Mouse (Mus musculus) forebrain, embryonic 14.5 days (tissue): Measurements from ENCODE around the gene Calm2. TPM values are rescaled to one million over a fixed set of nuclear protein-coding genes. Genes with fewer than 3 reads are reported as not detected.
A peak's percentile ranks its signal among the peaks of the same experiment; 100 is the strongest.

ENCODE experiments used
- ATAC-seq: fragments of 200-750 bp; cut with Nextera tagmentation; 2 replicates; pipeline ENCODE4 v1.8.0; 2017; ENCODE audit warnings: mild to moderate bottlenecking, moderate library complexity
- DNase-seq: peaks from one replicate; pipeline ENCODE4 v3.0.0-alpha.2; 2015; ENCODE audit warnings: low spot score
- H3K27ac ChIP-seq: fragments of 300-500 bp; sonication (generic); 2 replicates; pipeline ENCODE4 v1.5.1; 2014; ENCODE audit warnings: low read depth, mild to moderate bottlenecking, control low read depth, low read length, moderate library complexity
- H3K27me3 ChIP-seq: fragments of 300-500 bp; sonication (generic); replicated peaks from 2 replicates; pipeline ENCODE4 v1.6.1; 2014; ENCODE audit warnings: low read length, control low read depth, mixed read lengths; ENCODE audit not compliant: control insufficient read depth, insufficient read depth
- H3K36me3 ChIP-seq: fragments of 300-500 bp; sonication (generic); 2 replicates; pipeline ENCODE4 v1.6.1; 2014; ENCODE audit warnings: low read length, control low read depth; ENCODE audit not compliant: control insufficient read depth, insufficient read depth
- H3K4me1 ChIP-seq: fragments of 300-500 bp; sonication (generic); 2 replicates; pipeline ENCODE4 v1.6.1; 2014; ENCODE audit warnings: antibody characterized with exemption, low read length, control low read depth; ENCODE audit not compliant: control insufficient read depth, insufficient read depth
- H3K4me2 ChIP-seq: fragments of 300-500 bp; sonication (generic); 2 replicates; pipeline ENCODE4 v1.6.1; 2014; ENCODE audit warnings: mild to moderate bottlenecking, control low read depth, low read length
- H3K4me3 ChIP-seq: fragments of 300-500 bp; sonication (generic); 2 replicates; pipeline ENCODE4 v1.5.1; 2014; ENCODE audit warnings: low read depth, low read length, control low read depth
- H3K9ac ChIP-seq: fragments of 300-500 bp; sonication (generic); 2 replicates; pipeline ENCODE4 v1.6.1; 2014; ENCODE audit warnings: mild to moderate bottlenecking, low read length, control low read depth, moderate library complexity
- H3K9me3 ChIP-seq: fragments of 300-500 bp; sonication (generic); replicated peaks from 2 replicates; pipeline ENCODE4 v1.6.1; 2016; ENCODE audit warnings: low read length, control low read depth, mixed read lengths; ENCODE audit not compliant: control insufficient read depth
- WGBS: fragments of 180-500 bp; shearing (Covaris S2); extraction: QIAGEN DNeasy Blood & Tissue Kit; methylation state at CpG from one replicate; pipeline ENCODE4 v1.1.7; 2014; 5-methylcytosine and 5-hydroxymethylcytosine counted together
- polyA plus RNA-seq: library from polyadenylated mRNA; unstranded; fragments of >200 nt; fragmentation: Nextera tagmentation; extraction: Ambion mirVana; gene quantifications from 2 replicates; pipeline ENCODE4 v1.2.1, GENCODE M21; 2014

Calm2 gene
- polyA plus RNA-seq, 1 experiment from 2014 or later, result 2,068 TPM

- H3K4me2 ChIP-seq, result no peak overlapping the region
- no peak overlapping the region for H3K9ac ChIP-seq
- H3K4me1 ChIP-seq, result peaks cover 18% of the 10 kb centered on the region
- DNase-seq (no peak), ATAC-seq (no peak)
- no peaks in the 10 kb centered on the region for H3K9me3 ChIP-seq
- 72% methylated on average over 8 of the region's 8 CpGs for WGBS
- no peak overlapping the region for H3K27ac ChIP-seq
- no peaks in the 10 kb centered on the region for H3K27me3 ChIP-seq
- no peak overlapping the region for H3K4me3 ChIP-seq
- H3K36me3 ChIP-seq, result no peaks in the 10 kb centered on the region
Observed at GRCm38 (mm10) chr17:87475356-87475755, 28.6 kb upstream of the Calm2 start.

DNA sequence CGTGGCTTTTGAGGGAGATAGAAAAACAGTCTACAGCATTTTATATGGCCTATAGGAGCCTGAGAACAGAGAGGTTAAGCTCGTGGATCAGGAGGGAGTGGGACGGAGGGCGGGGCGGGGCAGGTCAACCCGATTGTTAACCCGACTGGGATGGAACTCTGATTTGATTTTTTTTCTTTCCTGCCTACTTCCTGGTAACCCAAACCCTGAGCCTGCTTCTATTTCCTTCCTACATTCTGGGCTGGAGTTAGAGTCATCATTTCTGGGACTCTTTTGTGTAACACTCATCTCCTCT lies 27.7 kb upstream of the Calm2 start:
- H3K4me3 ChIP-seq, result peak overlapping the region; percentile 25
- no peak for ATAC-seq
- H3K9ac ChIP-seq, result peak overlapping the region; percentile 52; the same call in 1 of the 2 replicates
- H3K27ac ChIP-seq, result no peak overlapping the region
- no peaks in the 10 kb centered on the region for H3K36me3 ChIP-seq
- H3K4me1 ChIP-seq, result peaks cover 18% of the 10 kb centered on the region
- 1% methylated on average over 7 of the region's 7 CpGs for WGBS
- no peaks in the 10 kb centered on the region for H3K27me3 ChIP-seq
- H3K4me2 ChIP-seq, result peak overlapping the region; percentile 66
- DNase-seq, result no peak
- H3K9me3 ChIP-seq, result no peaks in the 10 kb centered on the region

- no peaks in the 10 kb centered on the region for H3K9me3 ChIP-seq
- H3K4me3 ChIP-seq, result peak overlapping the region; percentile 25
- under 1% methylated on average over 23 of the region's 23 CpGs for WGBS
- H3K27me3 ChIP-seq, result no peaks in the 10 kb centered on the region
- no peaks in the 10 kb centered on the region for H3K36me3 ChIP-seq
- peak; percentile 73 for ATAC-seq
- H3K9ac ChIP-seq, result peak overlapping the region; percentile 52
- DNase-seq, result peak; percentile 63
- peak overlapping the region; percentile 63 for H3K27ac ChIP-seq
- peaks cover 18% of the 10 kb centered on the region for H3K4me1 ChIP-seq
- peak overlapping the region; percentile 66 for H3K4me2 ChIP-seq
Observed at GRCm38 (mm10) chr17:87473736-87474500, 27.2 kb upstream of the Calm2 start.

- ATAC-seq (no peak; the same call in none of the 2 replicates), DNase-seq (no peak)
- peak overlapping the region; percentile 52 for H3K9ac ChIP-seq
- H3K4me3 ChIP-seq, result peak overlapping the region; percentile 25
- no peaks in the 10 kb centered on the region for H3K9me3 ChIP-seq
- peaks cover 16% of the 10 kb centered on the region for H3K4me1 ChIP-seq
- H3K36me3 ChIP-seq, result no peaks in the 10 kb centered on the region
- peak overlapping the region; percentile 66 for H3K4me2 ChIP-seq
- no peaks in the 10 kb centered on the region for H3K27me3 ChIP-seq
- 7% methylated on average over 9 of the region's 9 CpGs for WGBS
- peak overlapping the region; percentile 63; the same call in 1 of the 2 replicates for H3K27ac ChIP-seq
Observed at GRCm38 (mm10) chr17:87473441-87473735, 26.7 kb upstream of the Calm2 start.

GRCm38 (mm10) chr17:87472879-87473278 lies 26.1 kb upstream of the Calm2 start:
- no peak for ATAC-seq
- H3K4me1 ChIP-seq, result peaks cover 16% of the 10 kb centered on the region
- peak overlapping the region; percentile 66; the same call in 1 of the 2 replicates for H3K4me2 ChIP-seq
- H3K36me3 ChIP-seq, result no peaks in the 10 kb centered on the region
- no peak for DNase-seq
- no peak overlapping the region for H3K9ac ChIP-seq
- WGBS, result 62% methylated on average over 10 of the region's 10 CpGs
- no peaks in the 10 kb centered on the region for H3K27me3 ChIP-seq
- H3K4me3 ChIP-seq, result no peak overlapping the region
- no peak overlapping the region for H3K27ac ChIP-seq
- H3K9me3 ChIP-seq, result no peaks in the 10 kb centered on the region

GRCm38 (mm10) chr17:87471661-87472060 lies 24.9 kb upstream of the Calm2 start:
- H3K27me3 ChIP-seq, result no peaks in the 10 kb centered on the region
- ATAC-seq, result no peak
- H3K9ac ChIP-seq, result no peak overlapping the region
- H3K27ac ChIP-seq, result no peak overlapping the region
- DNase-seq, result no peak
- H3K36me3 ChIP-seq, result no peaks in the 10 kb centered on the region
- no peak overlapping the region for H3K4me3 ChIP-seq
- WGBS, result 65% methylated on average over 6 of the region's 6 CpGs
- no peak overlapping the region for H3K4me2 ChIP-seq
- peaks cover 14% of the 10 kb centered on the region for H3K4me1 ChIP-seq
- H3K9me3 ChIP-seq, result no peaks in the 10 kb centered on the region

- no peaks in the 10 kb centered on the region for H3K9me3 ChIP-seq
- 78% methylated on average over 8 of the region's 8 CpGs for WGBS
- H3K27ac ChIP-seq, result no peak overlapping the region
- peaks cover 14% of the 10 kb centered on the region for H3K4me1 ChIP-seq
- H3K27me3 ChIP-seq, result no peaks in the 10 kb centered on the region
- DNase-seq (no peak), ATAC-seq (no peak)
- H3K9ac ChIP-seq, result no peak overlapping the region
- H3K36me3 ChIP-seq, result no peaks in the 10 kb centered on the region
- no peak overlapping the region for H3K4me2 ChIP-seq
- no peak overlapping the region for H3K4me3 ChIP-seq
Observed at GRCm38 (mm10) chr17:87470797-87471196, 24.1 kb upstream of the Calm2 start.

- Histone ChIP-seq H3K27me3 (no peaks in the 10 kb centered on the region), H3K27ac (no peak overlapping the region), H3K36me3 (no peaks in the 10 kb centered on the region), H3K4me3 (no peak overlapping the region), H3K4me1 (peaks cover 14% of the 10 kb centered on the region), H3K9ac (no peak overlapping the region), H3K9me3 (no peaks in the 10 kb centered on the region), H3K4me2 (no peak overlapping the region)
- 77% methylated on average over 8 of the region's 8 CpGs for WGBS
- DNase-seq, result no peak
- no peak for ATAC-seq
Observed at GRCm38 (mm10) chr17:87470282-87470681, 23.5 kb upstream of the Calm2 start.

GRCm38 (mm10) chr17:87469428-87469827 lies 22.7 kb upstream of the Calm2 start:
- WGBS, result 85% methylated on average over 8 of the region's 8 CpGs
- H3K4me3 ChIP-seq, result no peak overlapping the region
- no peaks in the 10 kb centered on the region for H3K27me3 ChIP-seq
- no peak overlapping the region for H3K9ac ChIP-seq
- H3K27ac ChIP-seq, result no peak overlapping the region
- DNase-seq (no peak), ATAC-seq (no peak)
- peaks cover 11% of the 10 kb centered on the region for H3K4me1 ChIP-seq
- no peak overlapping the region for H3K4me2 ChIP-seq
- H3K9me3 ChIP-seq, result no peaks in the 10 kb centered on the region
- no peaks in the 10 kb centered on the region for H3K36me3 ChIP-seq
